Mouse (Mus musculus) lung, adult 2 months (tissue): Measurements from ENCODE around the gene BC005624.

Experiments
- CTCF ChIP-seq: fragments of 200-500 bp; IDR thresholded peaks from 2 replicates; pipeline ENCODE4 v1.5.1; 2011; ENCODE audit warnings: mild to moderate bottlenecking, low read length, control low read depth; ENCODE audit not compliant: insufficient read depth
- POLR2A ChIP-seq: fragments of 200-500 bp; IDR thresholded peaks from 2 replicates; pipeline ENCODE4 v1.6.1; 2011; ENCODE audit warnings: low read depth, mild to moderate bottlenecking, control low read depth, low read length, borderline replicate concordance; ENCODE audit errors: extremely low read depth

DNA sequence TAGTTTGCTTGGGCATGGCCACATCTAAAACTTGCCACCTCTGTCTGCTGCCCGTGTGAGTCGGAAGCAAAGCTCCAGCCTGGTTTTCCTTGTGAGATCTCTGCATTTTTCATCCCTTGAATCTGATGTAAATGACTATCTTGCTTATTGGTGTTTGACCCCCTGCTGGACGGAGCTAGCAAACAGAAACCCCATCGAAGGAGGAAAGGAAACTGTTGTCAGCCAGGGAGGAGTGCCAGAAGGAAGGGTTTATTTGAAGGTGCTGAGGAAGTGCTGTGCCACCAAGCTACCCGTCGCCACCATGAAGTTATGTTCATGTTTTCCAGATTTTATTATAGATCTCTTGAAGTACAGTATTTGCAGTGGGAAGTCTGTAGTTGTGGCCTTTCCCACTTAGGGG, 27.2 kb downstream of the BC005624 start:
- TF ChIP-seq CTCF = no peak
- TF ChIP-seq POLR2A = no peak
